Mouse (Mus musculus): ENCODE data around the gene Rassf2. TPM values are rescaled to one million over a fixed set of nuclear protein-coding genes. Genes with fewer than 3 reads are reported as not detected.

The Rassf2 gene
- polyA plus RNA-seq, 1 experiment = not detected

DNA sequence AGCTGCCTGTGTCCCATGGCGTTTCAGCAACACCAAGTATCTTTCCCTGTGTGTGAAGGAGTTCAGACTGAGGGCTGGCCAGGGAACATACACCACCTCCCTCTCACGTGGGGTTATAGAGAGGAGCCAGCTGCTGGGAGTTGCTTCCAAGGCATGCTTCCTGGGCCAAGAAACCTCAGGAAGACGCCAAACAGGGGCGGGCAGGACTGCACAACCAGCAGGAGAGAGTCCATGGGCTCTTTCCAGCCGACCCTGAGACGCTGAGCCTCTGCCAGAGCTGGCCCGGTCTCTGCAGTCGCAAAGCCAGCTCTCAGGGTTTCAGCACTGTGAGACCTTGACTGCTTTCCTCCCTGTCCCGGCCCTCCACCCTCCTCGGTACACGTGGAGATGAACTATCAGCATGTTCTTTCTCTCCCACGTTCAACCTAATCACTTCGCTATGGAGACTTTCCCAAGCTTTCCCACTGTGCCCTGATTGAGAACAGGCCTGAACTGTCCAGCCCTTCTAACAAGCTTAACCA is 13.1 kb upstream of the Rassf2 start:
- 33% methylated on average over 13 of the region's 13 CpGs for WGBS
- Histone ChIP-seq H3K4me3 (ENCODE audit: insufficient read depth, low read depth, low read length) (no peak overlapping the region), H3K4me1 (ENCODE audit: control insufficient read depth, insufficient read depth, low read length) (peaks cover 16% of the 10 kb centered on the region), H3K27ac (ENCODE audit: insufficient read depth, low read depth, low read length) (peak overlapping the region; percentile 34; the same call in 1 of the 2 replicates)
- no peak for TF ChIP-seq CTCF (IDR thresholded peaks at IDR 0.05; ENCODE audit: insufficient read depth, low read depth, low read length)
- TF ChIP-seq POLR2A (IDR thresholded peaks at IDR 0.05; ENCODE audit: insufficient read depth, low read depth, low read length) = no peak

DNA sequence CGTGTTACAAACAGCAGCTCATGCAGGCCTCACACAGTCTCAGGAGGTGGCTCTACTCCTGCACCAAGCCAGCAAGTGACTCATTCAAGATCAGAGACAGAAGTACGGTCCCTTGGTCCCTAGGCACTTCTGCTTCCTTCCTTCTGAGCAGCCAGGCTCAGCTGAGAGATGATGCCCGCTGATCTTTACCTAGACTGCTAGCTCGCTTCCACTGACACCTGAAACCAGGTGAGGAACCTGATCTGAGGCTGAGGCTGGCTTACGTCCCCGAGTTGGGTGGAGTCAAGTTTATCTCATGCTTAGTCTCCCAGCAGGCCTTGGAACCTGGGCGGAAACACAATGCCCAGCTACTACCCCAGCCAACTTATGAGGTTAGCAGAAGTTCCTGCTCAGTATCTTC is 9.8 kb upstream of the Rassf2 start:
- TF ChIP-seq CTCF (IDR thresholded peaks at IDR 0.05; ENCODE audit: insufficient read depth, low read depth, low read length) (no peak), POLR2A (IDR thresholded peaks at IDR 0.05; ENCODE audit: insufficient read depth, low read depth, low read length) (no peak)
- 70% methylated on average over 7 of the region's 7 CpGs for WGBS

DNA sequence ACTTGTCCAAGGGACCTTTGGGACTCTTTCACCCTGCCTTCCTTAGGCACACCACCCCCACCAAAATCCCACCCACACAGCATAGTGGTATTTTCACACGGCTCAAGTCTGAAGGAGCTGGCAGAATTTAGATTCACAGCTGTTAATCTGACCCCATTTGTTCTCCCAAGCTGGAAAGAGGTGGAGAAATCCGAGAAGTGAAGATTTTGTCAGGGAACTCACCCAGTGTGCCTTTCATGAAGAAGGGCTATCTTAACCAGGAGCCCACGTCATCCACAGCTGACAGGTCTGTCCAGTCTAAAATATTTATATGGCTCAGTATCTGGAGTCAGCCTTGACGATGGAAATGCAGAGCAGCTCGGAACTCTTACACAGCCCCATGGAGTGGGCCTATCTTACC is 6.3 kb upstream of the Rassf2 start:
- WGBS = 81% methylated on average over 5 of the region's 5 CpGs
- TF ChIP-seq POLR2A (IDR thresholded peaks at IDR 0.05; ENCODE audit: insufficient read depth, low read depth, low read length) (no peak), CTCF (IDR thresholded peaks at IDR 0.05; ENCODE audit: insufficient read depth, low read depth, low read length) (no peak)
- Histone ChIP-seq H3K4me3 (ENCODE audit: insufficient read depth, low read depth, low read length) (no peak overlapping the region), H3K4me1 (ENCODE audit: control insufficient read depth, insufficient read depth, low read length) (peaks cover 6% of the 10 kb centered on the region; the same call in 1 of the 2 replicates), H3K27ac (ENCODE audit: insufficient read depth, low read depth, low read length) (no peak overlapping the region)

More for the DNA sequence above, 9.8 kb upstream of the Rassf2 start:
- Histone ChIP-seq H3K4me3 (ENCODE audit: insufficient read depth, low read depth, low read length) (no peak overlapping the region), H3K27ac (ENCODE audit: insufficient read depth, low read depth, low read length) (no peak overlapping the region), H3K4me1 (ENCODE audit: control insufficient read depth, insufficient read depth, low read length) (peaks cover 15% of the 10 kb centered on the region)

DNA sequence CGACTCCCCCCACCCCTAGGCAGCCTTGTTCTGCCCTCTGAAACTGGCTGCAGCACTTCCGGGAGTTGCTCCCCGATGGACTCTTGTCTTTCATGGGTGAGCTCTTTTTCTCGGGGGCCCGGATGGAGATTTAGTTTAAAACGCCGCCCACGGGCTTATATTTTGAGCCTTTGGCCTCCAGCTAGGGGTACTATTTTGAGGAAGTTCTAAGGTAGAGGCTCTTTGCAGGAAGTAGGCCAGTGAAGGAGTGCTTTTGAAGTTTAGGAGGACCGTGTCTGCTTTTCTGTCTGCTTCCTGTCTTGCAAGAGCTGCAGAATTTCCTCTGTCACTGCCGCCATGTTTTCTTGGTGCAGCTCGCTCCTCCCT is 5.4 kb upstream of the Rassf2 start:
- Histone ChIP-seq H3K4me3 (ENCODE audit: insufficient read depth, low read depth, low read length) (no peak overlapping the region), H3K4me1 (ENCODE audit: control insufficient read depth, insufficient read depth, low read length) (peaks cover 9% of the 10 kb centered on the region; the same call in 1 of the 2 replicates), H3K27ac (ENCODE audit: insufficient read depth, low read depth, low read length) (no peak overlapping the region)
- WGBS = 74% methylated on average over 11 of the region's 11 CpGs
- no peak for TF ChIP-seq POLR2A (IDR thresholded peaks at IDR 0.05; ENCODE audit: insufficient read depth, low read depth, low read length)

DNA sequence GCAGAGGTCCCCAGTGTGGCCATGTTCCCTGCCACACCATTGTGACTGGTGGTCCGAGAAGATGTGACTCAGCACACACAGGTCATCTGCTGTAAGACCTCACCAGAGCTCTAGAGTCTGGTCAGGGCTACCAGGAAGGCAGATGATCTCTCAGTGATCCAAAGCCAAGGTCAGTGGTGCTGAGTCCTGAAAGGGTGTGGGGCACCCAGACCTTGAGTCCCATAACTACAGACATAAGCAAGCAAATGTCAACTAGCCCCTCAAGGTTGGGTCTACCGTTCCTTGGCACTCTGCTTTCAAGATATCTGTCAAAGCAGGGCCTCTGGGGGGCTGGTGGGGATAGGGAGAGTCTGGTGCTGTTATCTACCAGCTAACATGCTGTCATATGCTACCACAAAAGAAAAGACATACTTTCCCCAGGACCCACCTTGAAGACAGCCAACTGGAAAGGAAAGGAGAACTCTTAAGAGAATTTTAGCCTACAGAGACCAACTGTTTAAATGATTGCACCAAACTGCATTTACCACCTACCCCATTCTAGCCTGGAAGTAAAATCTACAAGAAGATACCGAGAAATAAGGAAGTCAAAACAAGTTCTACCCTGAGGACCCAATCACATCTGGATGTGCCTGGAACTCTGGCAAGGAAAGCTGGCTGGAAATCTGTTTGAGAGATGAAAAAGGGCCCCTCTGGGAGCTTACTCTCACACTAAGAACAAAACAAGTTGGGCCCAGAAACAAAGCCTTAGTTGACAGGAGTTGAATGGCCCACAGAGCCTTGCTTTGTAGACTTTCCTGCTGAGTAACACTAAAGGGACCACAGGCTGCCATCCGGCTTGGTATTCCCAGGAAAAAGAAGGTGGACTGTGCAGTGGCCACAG is 4.8 kb upstream of the Rassf2 start:
- H3K27ac ChIP-seq (ENCODE audit: insufficient read depth, low read depth, low read length) = no peak overlapping the region
- WGBS = 86% methylated on average over 4 of the region's 4 CpGs
- TF ChIP-seq CTCF (IDR thresholded peaks at IDR 0.05; ENCODE audit: insufficient read depth, low read depth, low read length) = no peak
- TF ChIP-seq POLR2A (IDR thresholded peaks at IDR 0.05; ENCODE audit: insufficient read depth, low read depth, low read length) = no peak
- peaks cover 11% of the 10 kb centered on the region; the same call in 1 of the 2 replicates for H3K4me1 ChIP-seq (ENCODE audit: control insufficient read depth, insufficient read depth, low read length)
- H3K4me3 ChIP-seq (ENCODE audit: insufficient read depth, low read depth, low read length) = no peak overlapping the region

DNA sequence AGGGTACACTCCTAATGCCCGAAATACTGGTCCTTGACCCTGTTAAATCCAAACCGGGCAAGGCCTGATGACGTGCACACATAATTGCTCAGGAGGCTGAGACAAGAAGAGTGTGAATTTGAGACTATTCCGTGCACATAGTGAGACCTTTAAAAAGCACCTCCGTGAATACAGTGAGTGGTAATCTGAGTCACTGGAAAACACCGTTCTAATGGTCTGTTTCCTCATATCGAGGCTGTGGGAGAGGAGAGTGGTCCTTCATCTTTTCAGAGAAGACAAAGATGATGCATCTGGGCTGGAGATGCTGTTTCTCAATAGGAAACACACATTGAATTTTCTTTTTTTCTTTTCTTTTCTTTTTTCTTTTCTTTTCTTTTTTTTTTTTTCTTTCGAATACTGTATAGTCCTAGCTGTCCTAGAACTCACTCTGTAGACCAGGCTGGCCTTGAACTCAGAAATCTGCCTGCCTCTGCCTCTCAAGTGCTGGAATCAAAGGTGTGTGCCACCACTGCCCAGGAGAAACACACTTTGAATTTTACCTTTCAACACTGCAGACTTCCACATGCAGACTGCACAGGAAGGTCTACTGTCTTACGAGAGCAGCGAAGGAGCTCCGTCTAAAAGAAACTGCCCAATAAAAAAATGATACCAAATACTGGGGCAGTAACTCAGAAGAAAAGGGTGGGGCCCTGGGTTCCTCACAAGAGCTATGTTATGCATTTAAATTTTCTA is 1.5 kb upstream of the Rassf2 start:
- Histone ChIP-seq H3K4me3 (ENCODE audit: insufficient read depth, low read depth, low read length) (no peak overlapping the region), H3K27ac (ENCODE audit: insufficient read depth, low read depth, low read length) (no peak overlapping the region), H3K4me1 (ENCODE audit: control insufficient read depth, insufficient read depth, low read length) (peaks cover 19% of the 10 kb centered on the region)
- TF ChIP-seq CTCF (IDR thresholded peaks at IDR 0.05; ENCODE audit: insufficient read depth, low read depth, low read length) (no peak), POLR2A (IDR thresholded peaks at IDR 0.05; ENCODE audit: insufficient read depth, low read depth, low read length) (no peak)
- WGBS = 79% methylated on average over 11 of the region's 11 CpGs

DNA sequence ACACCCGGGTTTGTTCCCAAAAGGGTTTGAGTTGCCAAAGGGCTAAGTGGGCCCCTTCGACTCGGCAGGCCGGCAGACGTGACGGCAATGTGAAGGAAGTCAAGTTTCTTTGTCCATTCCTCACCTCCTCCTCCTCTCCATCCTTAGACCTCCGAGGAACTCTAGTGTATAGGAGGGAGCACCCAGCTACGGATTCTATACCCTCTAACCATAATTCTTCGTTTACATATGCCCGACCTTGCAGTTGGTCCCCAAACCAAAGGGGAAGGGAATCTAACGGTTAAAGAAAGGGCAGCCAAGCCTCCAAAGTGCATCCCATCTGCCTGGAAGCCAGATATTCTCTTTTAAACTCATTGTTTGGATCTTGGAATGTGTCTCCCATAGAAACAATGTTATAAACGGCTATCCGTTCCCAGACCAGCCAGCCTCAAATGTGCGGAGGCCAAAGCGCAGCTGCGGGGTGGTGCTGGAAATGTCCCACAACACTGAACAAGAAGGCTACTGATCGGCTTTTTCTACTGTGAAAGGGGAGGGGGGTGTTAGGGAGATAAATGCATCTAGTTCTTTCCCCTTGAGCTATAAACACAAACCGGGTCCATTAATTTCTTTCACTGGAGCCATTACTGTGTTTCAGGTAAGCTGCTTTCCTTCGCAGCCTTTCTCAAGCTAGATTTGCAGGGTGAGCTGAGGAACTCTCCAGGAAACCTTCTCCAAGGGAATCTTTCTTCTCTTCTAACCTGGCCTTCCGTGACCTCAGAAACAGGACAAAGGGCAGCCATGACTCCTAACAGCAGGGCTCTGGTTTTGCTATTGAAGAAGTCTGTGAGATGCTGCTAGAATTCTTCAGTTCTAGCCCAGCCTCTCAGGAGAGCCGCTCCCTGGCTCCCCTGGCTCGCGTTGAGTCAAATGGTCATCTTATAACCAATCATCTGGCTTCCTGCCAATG is 633 bp upstream of the Rassf2 start:
- Histone ChIP-seq H3K4me1 (ENCODE audit: control insufficient read depth, insufficient read depth, low read length) (peaks cover 19% of the 10 kb centered on the region), H3K27ac (ENCODE audit: insufficient read depth, low read depth, low read length) (peak overlapping the region; percentile 71), H3K4me3 (ENCODE audit: insufficient read depth, low read depth, low read length) (peak overlapping the region; percentile 43)
- WGBS = 29% methylated on average over 23 of the region's 23 CpGs
- TF ChIP-seq CTCF (IDR thresholded peaks at IDR 0.05; ENCODE audit: insufficient read depth, low read depth, low read length) (no peak), POLR2A (IDR thresholded peaks at IDR 0.05; ENCODE audit: insufficient read depth, low read depth, low read length) (no peak)

DNA sequence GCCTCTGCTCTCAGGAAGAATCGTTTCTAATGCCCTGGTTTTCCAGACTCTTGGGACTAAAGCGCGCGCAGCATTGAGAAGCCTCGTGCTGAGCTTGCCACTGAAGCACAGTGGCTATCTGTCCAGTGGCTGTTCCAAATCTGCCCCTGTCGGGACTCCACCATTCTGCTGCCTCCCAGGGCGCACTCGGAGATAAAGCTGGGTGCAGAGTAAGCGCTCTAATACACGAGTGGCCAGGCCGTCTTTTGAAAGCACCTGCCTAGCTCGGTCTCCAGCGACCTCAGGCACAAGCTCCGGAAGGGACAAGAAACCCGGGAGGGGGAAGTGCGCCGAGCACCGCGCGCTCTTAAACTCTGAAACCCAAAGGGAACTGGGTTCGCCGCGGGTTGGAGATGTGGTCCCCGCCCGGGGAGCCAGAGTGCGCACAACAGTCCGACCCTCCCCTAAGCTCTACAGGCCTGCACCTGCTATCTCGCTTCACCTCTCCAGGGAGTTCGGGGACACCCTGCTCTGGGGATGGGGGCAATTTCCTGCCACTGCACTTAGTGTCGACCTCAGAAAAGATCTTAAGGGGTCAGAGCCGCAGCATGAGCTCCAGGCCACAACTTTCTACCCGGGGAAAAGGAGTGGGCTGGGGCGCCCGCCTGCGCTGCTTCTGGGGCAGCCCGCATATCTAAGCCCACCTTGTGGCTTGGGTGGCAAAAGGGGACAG is 1.0 kb downstream of the Rassf2 start:
- 9% methylated on average over 36 of the region's 36 CpGs for WGBS
- Histone ChIP-seq H3K4me1 (ENCODE audit: control insufficient read depth, insufficient read depth, low read length) (peaks cover 19% of the 10 kb centered on the region), H3K4me3 (ENCODE audit: insufficient read depth, low read depth, low read length) (peak overlapping the region; percentile 43), H3K27ac (ENCODE audit: insufficient read depth, low read depth, low read length) (peak overlapping the region; percentile 12)
- TF ChIP-seq POLR2A (IDR thresholded peaks at IDR 0.05; ENCODE audit: insufficient read depth, low read depth, low read length) (no peak), CTCF (IDR thresholded peaks at IDR 0.05; ENCODE audit: insufficient read depth, low read depth, low read length) (no peak)
